11 mouse cellular contexts compared by ENCODE assay signal in genomic region chr11:69761868-69762267, GRCm38 (mm10). TPM values are rescaled to one million over a fixed set of nuclear protein-coding genes. Genes with fewer than 3 reads are reported as not detected.
DNase-seq lines count a peak whose midpoint lies in the region; ATAC-seq and TF ChIP-seq lines count a peak whose summit lies in the region.
"Had no signal": no experiment of that assay in that cellular context is flagged by ENCODE, and none has a peak within 500 bp of the region (broad histone marks: within the 10 kb centered on the region; RNA-seq: fewer than 3 reads in every experiment).

Slc35g3 (minus strand) TSS chr11:69761968.

- H3K36me3 ChIP-seq in neural tube, embryonic 11.5 days (ENCODE audit: control insufficient read depth, insufficient read depth, low read length): no peaks in the 10 kb centered on the region
- no peaks in the 10 kb centered on the region for H3K36me3 ChIP-seq in midbrain, embryonic 12.5 days

- TF ChIP-seq CTCF in cerebellum, adult 2 months (IDR thresholded peaks at IDR 0.05; ENCODE audit: borderline replicate concordance, insufficient read depth, low read depth, low read length): no peak

- H3K27me3 ChIP-seq in cerebellum, adult 2 months (ENCODE audit: control insufficient read depth, insufficient read depth, low read length): no peaks in the 10 kb centered on the region
- no peaks in the 10 kb centered on the region for H3K27me3 ChIP-seq in neural tube, embryonic 11.5 days (ENCODE audit: control insufficient read depth, insufficient read depth, low read length)
- H3K27me3 ChIP-seq in midbrain, embryonic 12.5 days: no peaks in the 10 kb centered on the region

- no peak for ATAC-seq in neural tube, embryonic 11.5 days (ENCODE audit: insufficient read depth, low FRiP score, low TSS enrichment)
- ATAC-seq in midbrain, embryonic 12.5 days (ENCODE audit: low FRiP score, low read depth): no peak

- no peak for DNase-seq in cerebellum, adult 2 months
- DNase-seq in cerebellum, postnatal 14 days: no peak
- DNase-seq in neural tube, embryonic 11.5 days (ENCODE audit: low spot score): no peak
- no peak for DNase-seq in neural tube, embryonic 10.5 days (ENCODE audit: extremely low spot score, low spot score)
- no peak for DNase-seq in right cerebral cortex, postnatal 4 days
- DNase-seq in urinary bladder, postnatal 4 days (ENCODE audit: low spot score in 2 of 2): no peak
- DNase-seq in kidney, postnatal 36 days: no peak
- DNase-seq: cerebellum, postnatal 25 days; kidney, adult 2 months; layer of hippocampus, postnatal 36 days had no signal

- no peak within 1 kb of the TSS for H3K9ac ChIP-seq in neural tube, embryonic 11.5 days (ENCODE audit: low read length)
- H3K9ac ChIP-seq in midbrain, embryonic 12.5 days (replicated peaks): no peak within 1 kb of the TSS

- H3K4me3 ChIP-seq in cerebellum, adult 2 months (replicated peaks; ENCODE audit: insufficient read depth, low read depth, low read length): no peak within 1 kb of the TSS
- H3K4me3 ChIP-seq in neural tube, embryonic 11.5 days (ENCODE audit: low read depth, low read length): no peak within 1 kb of the TSS
- no peak within 1 kb of the TSS for H3K4me3 ChIP-seq in midbrain, embryonic 12.5 days

- no peak for TF ChIP-seq POLR2A in cerebellum, adult 2 months (IDR thresholded peaks at IDR 0.05; ENCODE audit: borderline replicate concordance, insufficient read depth, low read length)

- 0 out of 2 replicates have a peak within 1 kb of the TSS, but pooled peaks have one; percentile 93 for H3K27ac ChIP-seq in cerebellum, adult 2 months (ENCODE audit: insufficient read depth, low read length)
- peak within 1 kb of the TSS; percentile 92; the same call in 1 of the 2 replicates for H3K27ac ChIP-seq in neural tube, embryonic 11.5 days (ENCODE audit: low read depth, low read length)
- peak within 1 kb of the TSS; percentile 98 for H3K27ac ChIP-seq in midbrain, embryonic 12.5 days (replicated peaks)

- WGBS in cerebellum, adult 2 months: 83% methylated on average over 1 of the region's 1 CpGs
- WGBS in neural tube, embryonic 11.5 days: 79% methylated on average over 1 of the region's 1 CpGs
- 83% methylated on average over 1 of the region's 1 CpGs for WGBS in midbrain, embryonic 12.5 days

- no peak within 1 kb of the TSS for H3K4me2 ChIP-seq in neural tube, embryonic 11.5 days (ENCODE audit: low read depth)
- H3K4me2 ChIP-seq in midbrain, embryonic 12.5 days (replicated peaks): no peak within 1 kb of the TSS

- no peaks in the 10 kb centered on the region for H3K9me3 ChIP-seq in neural tube, embryonic 11.5 days (ENCODE audit: control insufficient read depth, low read length)
- no peaks in the 10 kb centered on the region for H3K9me3 ChIP-seq in midbrain, embryonic 12.5 days

- peaks cover 16% of the 10 kb centered on the region for H3K4me1 ChIP-seq in cerebellum, adult 2 months (ENCODE audit: control insufficient read depth, insufficient read depth, low read length)
- peaks cover 21% of the 10 kb centered on the region for H3K4me1 ChIP-seq in neural tube, embryonic 11.5 days (ENCODE audit: control insufficient read depth, insufficient read depth, low read length)
- H3K4me1 ChIP-seq in midbrain, embryonic 12.5 days: peaks cover 28% of the 10 kb centered on the region

RNA-seq across cellular contexts. Expression of gene Slc35g3, which starts in this region (rescaled TPM):
- not detected in 2 replicates for polyA plus RNA-seq in cerebellum, adult 2 months (2012; rRNA removed)
- polyA plus RNA-seq in neural tube, embryonic 11.5 days (2014; fragmentation: Nextera tagmentation; extraction: Ambion mirVana): not detected in 2 replicates
- polyA plus RNA-seq in midbrain, embryonic 12.5 days (2016; fragmentation: Nextera tagmentation; extraction: Ambion mirVana): 0.18 and 0.27 TPM in 2 replicates
